Mouse (Mus musculus) limb, embryonic 13.5 days (tissue): ENCODE results near the gene Ubac1. TPM values are rescaled to one million over a fixed set of nuclear protein-coding genes. Genes with fewer than 3 reads are reported as not detected.

Experiments used
- ATAC-seq: fragments of 200-750 bp; cut with Nextera tagmentation; 2 replicates; pipeline ENCODE4 v1.8.0; 2017; ENCODE audit warnings: low read depth, moderate number of reproducible peaks, moderate TSS enrichment; ENCODE audit not compliant: low FRiP score
- H3K27ac ChIP-seq: fragments of 300-500 bp; sonication (generic); 2 replicates; pipeline ENCODE4 v1.5.1; 2015; ENCODE audit warnings: inconsistent platforms, mild to moderate bottlenecking, moderate library complexity
- H3K27me3 ChIP-seq: fragments of 300-500 bp; sonication (generic); 2 replicates; pipeline ENCODE4 v1.6.1; 2015; ENCODE audit warnings: mild to moderate bottlenecking, inconsistent platforms
- H3K36me3 ChIP-seq: fragments of 300-500 bp; sonication (generic); 2 replicates; pipeline ENCODE4 v1.6.1; 2015; ENCODE audit warnings: inconsistent platforms, mild to moderate bottlenecking, moderate library complexity
- H3K4me1 ChIP-seq: fragments of 300-500 bp; sonication (generic); 2 replicates; pipeline ENCODE4 v1.6.1; 2015; ENCODE audit warnings: inconsistent platforms
- H3K4me2 ChIP-seq: fragments of 300-500 bp; sonication (generic); replicated peaks from 2 replicates; pipeline ENCODE4 v1.6.1; 2015; ENCODE audit warnings: inconsistent platforms, mild to moderate bottlenecking, moderate library complexity
- H3K4me3 ChIP-seq: fragments of 300-500 bp; sonication (generic); 2 replicates; pipeline ENCODE4 v1.5.1; 2015; ENCODE audit warnings: moderate library complexity, mild to moderate bottlenecking, inconsistent platforms
- H3K9ac ChIP-seq: fragments of 300-500 bp; sonication (generic); 2 replicates; pipeline ENCODE4 v1.6.1; 2015; ENCODE audit warnings: mild to moderate bottlenecking, inconsistent platforms
- H3K9me3 ChIP-seq: fragments of 300-500 bp; sonication (generic); 2 replicates; pipeline ENCODE4 v1.6.1; 2016; ENCODE audit warnings: inconsistent platforms
- WGBS: fragments of 180-500 bp; shearing (Covaris S2); methylation state at CpG from one replicate; pipeline ENCODE4 v1.1.7; 2015; 5-methylcytosine and 5-hydroxymethylcytosine counted together
- polyA plus RNA-seq: library from polyadenylated mRNA; unstranded; fragments of >200 nt; fragmentation: Nextera tagmentation; extraction: Ambion mirVana; gene quantifications from 2 replicates; pipeline ENCODE4 v1.2.1, GENCODE M21; 2015

Gene Ubac1
- polyA plus RNA-seq, 1 experiment from 2014 or later = 95.7 TPM

- H3K9me3 ChIP-seq = no peaks in the 10 kb centered on the region
- no peaks in the 10 kb centered on the region for H3K27me3 ChIP-seq
- H3K4me3 ChIP-seq = no peak overlapping the region
- no peak overlapping the region for H3K27ac ChIP-seq
- 72% methylated on average over 5 of the region's 5 CpGs for WGBS
- ATAC-seq = no peak
- H3K4me2 ChIP-seq = no peak overlapping the region
- no peaks in the 10 kb centered on the region for H3K36me3 ChIP-seq
- H3K9ac ChIP-seq = no peak overlapping the region
- peaks cover 11% of the 10 kb centered on the region for H3K4me1 ChIP-seq
Observed at GRCm38 (mm10) chr2:25986601-25987000, 34.9 kb downstream of the Ubac1 start.

GRCm38 (mm10) chr2:25983159-25983907, 38.2 kb downstream of the Ubac1 start, which contains the start of gene Camsap1:
Camsap1 (minus strand) TSS chr2:25983282.
- Histone ChIP-seq H3K36me3 (peaks cover 10% of the 10 kb centered on the region; the same call in 1 of the 2 replicates), H3K9ac (peak within 1 kb of the TSS; percentile 98), H3K4me1 (peaks cover 34% of the 10 kb centered on the region), H3K9me3 (no peaks in the 10 kb centered on the region), H3K27ac (peak within 1 kb of the TSS; percentile 85), H3K4me2 (peak within 1 kb of the TSS; percentile 89), H3K27me3 (no peaks in the 10 kb centered on the region), H3K4me3 (peak within 1 kb of the TSS; percentile 93)
- peak; percentile 100 for ATAC-seq
- WGBS = under 1% methylated on average over 49 of the region's 64 CpGs

- peak; percentile 1; the same call in 1 of the 2 replicates for ATAC-seq
- Histone ChIP-seq H3K36me3 (peaks cover 10% of the 10 kb centered on the region; the same call in 1 of the 2 replicates), H3K27me3 (no peaks in the 10 kb centered on the region), H3K4me3 (peak overlapping the region; percentile 93), H3K4me2 (peak overlapping the region; percentile 89), H3K9ac (peak overlapping the region; percentile 98), H3K27ac (peak overlapping the region; percentile 85), H3K9me3 (no peaks in the 10 kb centered on the region), H3K4me1 (peaks cover 41% of the 10 kb centered on the region)
- WGBS = under 1% methylated on average over 75 of the region's 76 CpGs
Observed at GRCm38 (mm10) chr2:25982426-25983091, 39.0 kb downstream of the Ubac1 start.

- Histone ChIP-seq H3K4me2 (peak overlapping the region; percentile 89), H3K9me3 (no peaks in the 10 kb centered on the region), H3K36me3 (peaks cover 10% of the 10 kb centered on the region; the same call in 1 of the 2 replicates), H3K9ac (peak overlapping the region; percentile 98), H3K27me3 (no peaks in the 10 kb centered on the region), H3K27ac (0 out of 2 replicates have a peak overlapping the region, but pooled peaks have one; percentile 85), H3K4me1 (peaks cover 41% of the 10 kb centered on the region), H3K4me3 (peak overlapping the region; percentile 93)
- under 1% methylated on average over 16 of the region's 16 CpGs for WGBS
- no peak for ATAC-seq
Observed at GRCm38 (mm10) chr2:25982052-25982425, 39.5 kb downstream of the Ubac1 start.

- Histone ChIP-seq H3K36me3 (peaks cover 10% of the 10 kb centered on the region; the same call in 1 of the 2 replicates), H3K4me3 (no peak overlapping the region), H3K27ac (no peak overlapping the region), H3K27me3 (no peaks in the 10 kb centered on the region), H3K4me2 (no peak overlapping the region), H3K9me3 (no peaks in the 10 kb centered on the region), H3K9ac (no peak overlapping the region), H3K4me1 (peaks cover 36% of the 10 kb centered on the region)
- WGBS = 79% methylated on average over 4 of the region's 4 CpGs
- no peak for ATAC-seq
Observed at GRCm38 (mm10) chr2:25978997-25979396, 42.5 kb downstream of the Ubac1 start.

- no peak overlapping the region for H3K27ac ChIP-seq
- H3K4me3 ChIP-seq = no peak overlapping the region
- no peak overlapping the region for H3K4me2 ChIP-seq
- peaks cover 21% of the 10 kb centered on the region for H3K36me3 ChIP-seq
- H3K27me3 ChIP-seq = no peaks in the 10 kb centered on the region
- no peaks in the 10 kb centered on the region for H3K9me3 ChIP-seq
- 71% methylated on average over 7 of the region's 7 CpGs for WGBS
- peaks cover 35% of the 10 kb centered on the region for H3K4me1 ChIP-seq
- ATAC-seq = no peak
- H3K9ac ChIP-seq = no peak overlapping the region
Observed at GRCm38 (mm10) chr2:25977587-25978239, 43.8 kb downstream of the Ubac1 start.

- H3K27ac ChIP-seq = no peak overlapping the region
- H3K4me3 ChIP-seq = no peak overlapping the region
- 86% methylated on average over 4 of the region's 4 CpGs for WGBS
- no peaks in the 10 kb centered on the region for H3K27me3 ChIP-seq
- peaks cover 17% of the 10 kb centered on the region for H3K4me1 ChIP-seq
- peaks cover 31% of the 10 kb centered on the region for H3K36me3 ChIP-seq
- no peaks in the 10 kb centered on the region for H3K9me3 ChIP-seq
- ATAC-seq = no peak
- H3K9ac ChIP-seq = no peak overlapping the region
- H3K4me2 ChIP-seq = no peak overlapping the region
Observed at GRCm38 (mm10) chr2:25975141-25975770, 46.3 kb downstream of the Ubac1 start.

GRCm38 (mm10) chr2:25970426-25970825, 51.1 kb downstream of the Ubac1 start:
- no peak overlapping the region for H3K4me2 ChIP-seq
- H3K9ac ChIP-seq = no peak overlapping the region
- 82% methylated on average over 2 of the region's 2 CpGs for WGBS
- H3K4me1 ChIP-seq = no peaks in the 10 kb centered on the region
- no peaks in the 10 kb centered on the region for H3K27me3 ChIP-seq
- H3K4me3 ChIP-seq = no peak overlapping the region
- peaks cover 61% of the 10 kb centered on the region for H3K36me3 ChIP-seq
- no peaks in the 10 kb centered on the region for H3K9me3 ChIP-seq
- no peak for ATAC-seq
- H3K27ac ChIP-seq = no peak overlapping the region

GRCm38 (mm10) chr2:25969319-25969718, 52.2 kb downstream of the Ubac1 start:
- Histone ChIP-seq H3K4me2 (no peak overlapping the region), H3K27ac (no peak overlapping the region), H3K4me3 (no peak overlapping the region), H3K4me1 (no peaks in the 10 kb centered on the region), H3K9ac (no peak overlapping the region), H3K36me3 (peaks cover 72% of the 10 kb centered on the region), H3K9me3 (no peaks in the 10 kb centered on the region), H3K27me3 (no peaks in the 10 kb centered on the region)
- ATAC-seq = no peak
- 85% methylated on average over 4 of the region's 4 CpGs for WGBS

- H3K4me2 ChIP-seq = no peak overlapping the region
- H3K4me3 ChIP-seq = no peak overlapping the region
- no peaks in the 10 kb centered on the region for H3K27me3 ChIP-seq
- 92% methylated on average over 3 of the region's 3 CpGs for WGBS
- no peak overlapping the region for H3K9ac ChIP-seq
- H3K27ac ChIP-seq = no peak overlapping the region
- no peak for ATAC-seq
- peaks cover 91% of the 10 kb centered on the region for H3K36me3 ChIP-seq
- no peaks in the 10 kb centered on the region for H3K9me3 ChIP-seq
- no peaks in the 10 kb centered on the region for H3K4me1 ChIP-seq
Observed at GRCm38 (mm10) chr2:25949291-25949690, 72.3 kb downstream of the Ubac1 start.
